Mouse (Mus musculus): ENCODE measurements at regions not wholly inside any gene's neighbourhood (a gene's known extent, or its start where the extent isn't known, plus 50 kb on each side); places are given as distances from the start of the nearest gene placed in this dataset.

- DNase-seq = peak; percentile 8
Measured at GRCm38 (mm10) chr3:111553358-111553757, 1302.6 kb upstream of the Prmt6 start.

All from embryo, embryonic 11 days (tissue).